Mouse (Mus musculus) testis, adult 2 months (tissue): Measurements from ENCODE around the gene Gm13696. TPM values are rescaled to one million over a fixed set of nuclear protein-coding genes. Genes with fewer than 3 reads are reported as not detected.

ENCODE experiments used
- H3K27ac ChIP-seq: fragments of 200-500 bp; 2 replicates; pipeline ENCODE4 v1.5.1; 2012; ENCODE audit warnings: low read depth, low read length; ENCODE audit not compliant: control insufficient read depth, insufficient read depth
- H3K27me3 ChIP-seq: fragments of 200-500 bp; 2 replicates; pipeline ENCODE4 v1.6.1; 2012; ENCODE audit warnings: mild to moderate bottlenecking, low read length, moderate library complexity; ENCODE audit not compliant: control insufficient read depth, insufficient read depth
- H3K36me3 ChIP-seq: fragments of 200-500 bp; 2 replicates; pipeline ENCODE4 v1.6.1; 2012; ENCODE audit warnings: mild to moderate bottlenecking, low read length; ENCODE audit not compliant: control insufficient read depth, insufficient read depth
- H3K4me1 ChIP-seq: fragments of 200-500 bp; 2 replicates; pipeline ENCODE4 v1.6.1; 2012; ENCODE audit warnings: low read length; ENCODE audit not compliant: control insufficient read depth, insufficient read depth
- H3K4me3 ChIP-seq: fragments of 200-500 bp; 2 replicates; pipeline ENCODE4 v1.5.1; 2012; ENCODE audit warnings: low read depth, mild to moderate bottlenecking, low read length, moderate library complexity, mixed read lengths; ENCODE audit not compliant: control insufficient read depth
- CTCF ChIP-seq: fragments of 200-500 bp; IDR thresholded peaks from 2 replicates; pipeline ENCODE4 v1.5.1; 2012; ENCODE audit warnings: low read depth, mild to moderate bottlenecking, inconsistent platforms, low read length, moderate library complexity; ENCODE audit not compliant: control insufficient read depth, insufficient read depth, insufficient replicate concordance
- POLR2A ChIP-seq: fragments of 200-500 bp; IDR thresholded peaks from 2 replicates; pipeline ENCODE4 v1.6.1; 2012; ENCODE audit warnings: low read depth, mild to moderate bottlenecking, inconsistent platforms, low read length, moderate library complexity; ENCODE audit not compliant: control insufficient read depth
- polyA plus RNA-seq: library from polyadenylated mRNA; depleted of rRNA; stranded (reverse); fragments of >200 nt; gene quantifications from 2 replicates; pipeline ENCODE4 v1.2.3, GENCODE M21; 2012; rRNA removed

Gm13696 gene
- polyA plus RNA-seq, 1 experiment: 0.06 TPM

GRCm38 (mm10) chr2:84021930-84022329 lies 49.0 kb downstream of the Gm13696 start:
- H3K4me1 ChIP-seq: no peaks in the 10 kb centered on the region
- H3K27ac ChIP-seq: no peak overlapping the region
- no peaks in the 10 kb centered on the region for H3K36me3 ChIP-seq
- TF ChIP-seq POLR2A (no peak), CTCF (no peak)
- H3K27me3 ChIP-seq: no peaks in the 10 kb centered on the region
- H3K4me3 ChIP-seq: no peak overlapping the region

- Histone ChIP-seq H3K4me1 (no peaks in the 10 kb centered on the region), H3K27me3 (no peaks in the 10 kb centered on the region), H3K4me3 (no peak overlapping the region), H3K36me3 (no peaks in the 10 kb centered on the region), H3K27ac (no peak overlapping the region)
- TF ChIP-seq CTCF (no peak), POLR2A (no peak)
These were observed 50.0 kb downstream of the Gm13696 start for GRCm38 (mm10) chr2:84022905-84023304.

- Histone ChIP-seq H3K36me3 (no peaks in the 10 kb centered on the region), H3K27ac (no peak overlapping the region), H3K4me1 (no peaks in the 10 kb centered on the region), H3K27me3 (no peaks in the 10 kb centered on the region), H3K4me3 (no peak overlapping the region)
- TF ChIP-seq POLR2A (no peak), CTCF (no peak)
These were observed 50.4 kb downstream of the Gm13696 start for GRCm38 (mm10) chr2:84023319-84023718.

Other genes with a start within 250 kb of the Gm13696 start
- 3.1 and 4.1 TPM in 2 replicates for gene Itgav, start 248.7 kb upstream of the Gm13696 start, polyA plus RNA-seq
- gene Fam171b, start 160.5 kb upstream of the Gm13696 start, polyA plus RNA-seq: 0.10 and 0.11 TPM in 2 replicates
- gene Zswim2, start 31.9 kb upstream of the Gm13696 start, polyA plus RNA-seq: 50.4 and 63.8 TPM in 2 replicates
- gene Gm13698, start 17.4 kb upstream of the Gm13696 start, polyA plus RNA-seq: 0.06 and 0.07 TPM in 2 replicates
- 0.06 and 0.07 TPM in 2 replicates for gene Gm13693, start 11.6 kb upstream of the Gm13696 start, polyA plus RNA-seq
- gene Gm13695, start 5.8 kb upstream of the Gm13696 start, polyA plus RNA-seq: 0.06 and 0.07 TPM in 2 replicates
- 0.06 and 0.07 TPM in 2 replicates for gene Gm13694, start 5.8 kb downstream of the Gm13696 start, polyA plus RNA-seq
- gene Gm13697, start 11.6 kb downstream of the Gm13696 start, polyA plus RNA-seq: 0.06 and 0.07 TPM in 2 replicates
- 0.06 TPM in 2 replicates for gene Gm13691, start 17.4 kb downstream of the Gm13696 start, polyA plus RNA-seq